Mouse (Mus musculus): ENCODE results near the gene Olfr1002.

DNA sequence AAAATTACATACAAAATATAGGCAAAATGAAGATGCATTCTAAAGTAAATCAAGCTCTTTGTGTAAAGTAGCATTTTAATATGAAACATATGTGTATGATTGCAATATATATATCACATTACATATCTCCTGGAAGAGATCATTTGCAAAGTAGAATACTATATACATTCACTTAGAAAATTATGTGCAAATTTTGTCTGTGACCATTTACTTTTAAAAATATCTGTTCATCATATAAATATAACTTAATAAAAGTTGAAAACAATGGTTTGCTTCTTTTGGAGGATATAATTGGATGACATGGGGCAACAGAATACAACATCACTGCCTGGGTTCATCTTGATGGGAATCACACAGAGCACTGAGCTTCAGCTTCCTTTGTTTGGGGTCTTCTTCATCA, 38.6 kb upstream of the Olfr1002 start, which contains the start of gene Olfr1008:
- TF ChIP-seq CTCF (IDR thresholded peaks at IDR 0.05; ENCODE audit: extremely low read depth, insufficient read depth, low read length) (no peak), POLR2A (IDR thresholded peaks at IDR 0.05; ENCODE audit: extremely low read depth, insufficient read depth, low read length) (no peak)

Measured in cortical plate, adult 2 months (tissue).